Mouse (Mus musculus) brown adipose tissue, adult 24 weeks (tissue): ENCODE data around the gene Rnf212b. TPM values are rescaled to one million over a fixed set of nuclear protein-coding genes. Genes with fewer than 3 reads are reported as not detected.

ENCODE experiments used
- H3K27ac ChIP-seq: fragments of 200-500 bp; replicated peaks from 2 replicates; pipeline ENCODE4 v1.5.1; 2012; ENCODE audit warnings: low read depth, mild to moderate bottlenecking, low read length
- H3K4me1 ChIP-seq: fragments of 200-500 bp; 2 replicates; pipeline ENCODE4 v1.6.1; 2012; ENCODE audit warnings: low read length, mixed read lengths; ENCODE audit not compliant: control insufficient read depth, insufficient read depth, insufficient read length
- H3K4me3 ChIP-seq: fragments of 200-500 bp; 2 replicates; pipeline ENCODE4 v1.5.1; 2012; ENCODE audit warnings: low read depth, mild to moderate bottlenecking, low read length, moderate library complexity; ENCODE audit not compliant: insufficient read depth
- polyA plus RNA-seq: library from polyadenylated mRNA; stranded (reverse); fragments of >200 nt; gene quantifications from 2 replicates; pipeline ENCODE4 v1.2.4, GENCODE M21; 2012; ENCODE audit not compliant: missing spikeins, insufficient read depth, insufficient read length

Rnf212b gene
- polyA plus RNA-seq, 1 experiment: 2.0 TPM

DNA sequence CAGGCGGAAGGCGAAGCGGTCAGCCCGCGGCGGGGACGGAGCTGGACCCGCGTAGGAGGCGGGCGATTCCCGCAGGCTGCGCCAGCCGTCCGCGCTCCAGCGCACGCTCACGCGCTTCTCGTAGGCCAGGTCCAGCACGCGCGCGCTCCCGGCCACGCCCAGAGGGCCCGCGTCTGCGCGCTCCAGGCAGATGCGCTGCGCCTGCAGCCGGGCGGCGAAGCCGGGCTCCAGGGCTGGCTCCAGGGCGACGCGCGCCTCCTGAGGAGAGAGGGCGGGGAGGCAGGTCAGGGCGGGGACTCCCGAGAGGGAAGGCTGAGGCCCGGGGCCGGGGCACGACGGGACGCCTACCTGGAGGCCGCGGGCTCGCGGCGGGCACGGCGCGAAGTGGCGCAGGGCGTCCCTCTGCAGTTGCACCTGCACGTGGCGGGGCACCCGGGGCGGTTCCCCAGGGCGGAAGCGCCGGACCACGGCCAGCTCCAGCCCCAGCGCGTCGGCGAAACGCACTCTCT is 62.7 kb downstream of the Rnf212b start:
- Histone ChIP-seq H3K4me1 (0 out of 2 replicates have a peak, but pooled peaks cover 2% of the 10 kb centered on the region), H3K4me3 (peak overlapping the region; percentile 61), H3K27ac (0 out of 2 replicates have a peak overlapping the region, but pooled peaks have one; percentile 23)

DNA sequence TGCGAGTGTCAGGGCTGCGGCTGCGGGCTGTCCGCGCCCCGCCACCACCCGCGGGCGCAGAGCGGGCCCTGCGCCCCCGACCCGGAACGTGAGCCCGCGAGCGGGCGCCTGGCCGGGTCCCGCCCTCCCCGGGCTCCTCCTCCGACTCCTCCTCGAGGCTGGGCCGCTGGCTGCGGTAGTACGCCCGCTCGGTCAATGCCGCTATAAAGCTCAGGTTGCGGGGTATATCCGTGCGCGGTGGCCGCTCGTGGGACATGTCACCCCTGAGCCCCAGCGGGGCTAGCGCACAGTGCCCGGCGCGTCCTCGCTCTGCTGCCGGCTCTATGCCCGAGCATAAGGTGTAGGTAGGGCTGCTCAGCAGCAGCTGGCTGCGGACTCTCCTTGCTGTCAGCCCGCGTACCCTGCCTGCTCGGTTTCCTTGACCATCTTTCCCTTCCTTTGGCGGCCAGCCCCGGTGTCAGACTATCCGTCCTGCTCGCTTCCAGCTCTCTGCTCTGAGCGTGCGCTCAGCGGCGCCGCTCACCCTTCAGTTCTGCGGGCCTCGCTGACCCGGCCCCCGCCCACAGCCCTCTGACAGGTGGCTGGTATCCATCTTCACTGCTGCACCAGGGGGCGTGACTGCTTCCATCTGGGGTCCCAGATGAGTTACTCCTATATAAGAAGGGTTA is 63.2 kb downstream of the Rnf212b start, which contains the start of gene Ppp1r3e:
TSS of gene Ppp1r3e (minus strand) at position 503 of the 668 bp plus-strand sequence.
- H3K4me3 ChIP-seq: peak within 1 kb of the TSS; percentile 61
- 0 out of 2 replicates have a peak, but pooled peaks cover 2% of the 10 kb centered on the region for H3K4me1 ChIP-seq
- 0 out of 2 replicates have a peak within 1 kb of the TSS, but pooled peaks have one; percentile 23 for H3K27ac ChIP-seq

DNA sequence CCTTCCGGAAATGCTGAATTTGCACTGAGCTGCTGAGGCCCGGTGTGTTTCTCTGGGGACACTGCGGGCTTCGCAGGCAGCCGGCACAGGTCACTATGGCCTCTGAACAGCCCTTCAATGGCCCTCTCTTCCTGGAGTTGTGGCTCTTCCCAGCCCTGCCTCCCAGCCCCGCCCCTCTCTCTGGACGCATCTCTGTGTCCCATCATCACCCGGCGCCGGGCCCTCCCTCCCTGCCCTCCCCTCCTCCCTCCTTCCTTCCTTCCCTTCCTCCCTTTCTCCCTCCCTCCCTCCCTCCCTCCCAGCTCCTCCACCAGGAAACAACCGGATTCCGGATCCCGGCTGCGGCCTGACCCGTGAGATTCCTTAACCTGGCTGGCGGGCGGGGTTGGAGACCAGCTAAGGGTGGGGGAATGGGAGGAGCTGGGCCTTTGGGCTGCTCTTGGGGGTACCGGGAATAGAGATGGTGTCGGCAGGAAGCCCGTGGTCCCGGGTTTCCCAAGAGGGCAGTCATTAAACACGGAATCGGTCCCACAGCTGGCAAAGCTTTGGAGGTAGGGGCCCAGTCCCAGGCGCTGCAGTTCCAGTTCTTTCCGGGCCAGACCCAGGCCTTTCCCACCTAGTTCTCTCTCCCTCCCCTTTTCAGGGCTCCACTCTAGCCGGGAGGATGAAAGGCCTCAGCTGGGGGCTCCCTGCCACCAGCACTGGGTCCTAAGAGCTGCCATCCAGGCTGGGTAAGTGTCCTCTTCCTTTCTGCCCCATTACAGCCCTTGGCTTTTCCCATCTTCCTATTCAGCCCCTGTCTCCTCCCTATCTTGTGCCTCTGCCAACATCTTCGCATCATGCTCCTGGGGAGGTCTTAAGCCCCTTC is 69.4 kb downstream of the Rnf212b start, which contains the start of the genes Bcl2l2 and Gm20521:
TSS of gene Bcl2l2 (plus strand) at position 224 of the 868 bp plus-strand sequence.
TSS of gene Gm20521 (plus strand) at position 288 of the 868 bp plus-strand sequence.
- peak within 1 kb of the TSS; percentile 92 for H3K27ac ChIP-seq
- H3K4me1 ChIP-seq: 0 out of 2 replicates have a peak, but pooled peaks cover 2% of the 10 kb centered on the region
- peak within 1 kb of the TSS; percentile 75 for H3K4me3 ChIP-seq

DNA sequence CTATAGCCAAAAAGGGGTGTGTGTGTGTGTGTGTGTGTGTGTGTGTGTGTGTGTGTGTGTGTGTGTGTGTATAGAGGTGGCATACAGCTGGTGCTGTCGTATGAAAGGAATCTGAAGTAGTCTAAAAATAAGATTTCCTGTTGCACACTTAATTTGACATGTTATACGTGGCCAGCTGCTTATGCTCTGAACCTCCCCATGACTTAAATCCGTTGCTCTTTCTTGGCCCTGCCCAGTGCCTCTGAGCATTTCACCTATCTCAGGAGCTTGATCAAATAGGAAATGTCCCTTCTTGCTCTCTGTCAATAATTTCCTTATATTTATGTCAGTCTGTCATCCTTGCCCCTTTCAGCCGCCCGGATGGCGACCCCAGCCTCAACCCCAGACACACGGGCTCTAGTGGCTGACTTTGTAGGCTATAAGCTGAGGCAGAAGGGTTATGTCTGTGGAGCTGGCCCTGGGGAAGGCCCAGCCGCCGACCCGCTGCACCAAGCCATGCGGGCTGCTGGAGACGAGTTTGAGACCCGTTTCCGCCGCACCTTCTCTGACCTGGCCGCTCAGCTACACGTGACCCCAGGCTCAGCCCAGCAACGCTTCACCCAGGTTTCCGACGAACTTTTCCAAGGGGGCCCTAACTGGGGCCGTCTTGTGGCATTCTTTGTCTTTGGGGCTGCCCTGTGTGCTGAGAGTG is 70.2 kb downstream of the Rnf212b start:
- H3K27ac ChIP-seq: peak overlapping the region; percentile 88

DNA sequence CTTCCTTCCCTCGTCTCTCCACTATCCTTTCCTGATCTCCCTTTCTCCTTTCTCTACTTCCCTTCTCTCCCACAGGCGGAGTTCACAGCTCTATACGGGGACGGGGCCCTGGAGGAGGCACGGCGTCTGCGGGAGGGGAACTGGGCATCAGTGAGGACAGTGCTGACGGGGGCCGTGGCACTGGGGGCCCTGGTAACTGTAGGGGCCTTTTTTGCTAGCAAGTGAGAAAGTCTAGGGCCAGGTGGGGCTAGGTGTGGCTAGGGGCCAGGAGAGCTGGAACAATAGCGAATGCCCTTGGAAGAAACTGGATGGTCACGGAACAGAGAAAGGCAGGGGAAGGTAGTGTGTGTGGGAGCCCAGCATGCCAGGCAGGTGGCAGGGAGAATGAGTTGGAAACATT is 71.4 kb downstream of the Rnf212b start:
- no peak overlapping the region for H3K27ac ChIP-seq
- no peak overlapping the region for H3K4me3 ChIP-seq
- 0 out of 2 replicates have a peak, but pooled peaks cover 2% of the 10 kb centered on the region for H3K4me1 ChIP-seq

More for the DNA sequence above, 70.2 kb downstream of the Rnf212b start:
- 0 out of 2 replicates have a peak, but pooled peaks cover 2% of the 10 kb centered on the region for H3K4me1 ChIP-seq
- H3K4me3 ChIP-seq: peak overlapping the region; percentile 75

DNA sequence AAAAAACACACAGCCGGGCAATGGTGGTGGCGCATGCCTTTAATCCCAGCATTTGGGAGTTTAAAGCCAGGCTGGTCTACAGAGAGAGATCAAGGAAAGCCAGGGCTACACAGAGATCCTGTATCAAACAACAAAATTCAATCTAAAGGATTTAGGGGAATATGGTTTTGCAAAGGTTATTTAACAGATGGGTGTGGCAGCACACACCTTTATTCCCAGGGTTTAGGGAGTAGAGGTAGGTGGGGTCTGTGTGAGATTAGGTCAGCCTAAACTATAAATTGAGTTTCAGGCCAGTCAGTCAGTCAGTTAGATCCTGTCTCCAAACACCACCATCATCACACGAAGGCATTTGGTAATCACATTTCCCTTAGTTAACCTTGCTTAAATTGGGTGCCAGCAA is 78.3 kb downstream of the Rnf212b start, which contains the start of gene Pabpn1:
TSS of gene Pabpn1 (plus strand) at position 301 of the 400 bp plus-strand sequence.
- H3K4me3 ChIP-seq: peak within 1 kb of the TSS; percentile 64
- no peaks in the 10 kb centered on the region; the same call in 1 of the 2 replicates for H3K4me1 ChIP-seq
- peak within 1 kb of the TSS; percentile 78 for H3K27ac ChIP-seq

DNA sequence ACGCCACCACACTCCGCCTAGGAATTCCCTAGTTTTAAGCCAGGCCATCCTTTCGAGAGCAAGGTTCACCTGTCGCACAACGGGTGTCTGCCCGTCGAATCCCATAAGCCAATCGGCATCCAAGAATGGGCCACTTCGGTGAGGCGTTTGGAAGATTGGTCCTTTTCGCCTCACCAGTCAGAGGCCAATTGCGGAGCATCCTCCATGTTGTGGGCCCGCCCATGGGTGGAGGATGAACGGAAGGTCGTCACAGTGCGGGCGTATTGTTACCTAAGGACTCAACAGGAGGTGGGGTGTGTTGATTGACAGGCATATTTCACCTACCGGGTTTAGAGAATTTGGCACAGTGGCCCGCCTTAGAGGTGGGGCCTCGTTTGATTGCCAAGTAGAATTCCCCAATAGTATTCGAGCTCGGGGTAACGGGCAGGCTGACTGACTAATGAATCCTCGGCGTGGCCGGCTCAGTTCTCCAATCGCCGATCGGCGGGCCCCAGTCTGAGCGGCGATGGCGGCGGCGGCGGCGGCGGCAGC is 79.8 kb downstream of the Rnf212b start:
- H3K27ac ChIP-seq: peak overlapping the region; percentile 78
- H3K4me1 ChIP-seq: no peaks in the 10 kb centered on the region; the same call in 1 of the 2 replicates

DNA sequence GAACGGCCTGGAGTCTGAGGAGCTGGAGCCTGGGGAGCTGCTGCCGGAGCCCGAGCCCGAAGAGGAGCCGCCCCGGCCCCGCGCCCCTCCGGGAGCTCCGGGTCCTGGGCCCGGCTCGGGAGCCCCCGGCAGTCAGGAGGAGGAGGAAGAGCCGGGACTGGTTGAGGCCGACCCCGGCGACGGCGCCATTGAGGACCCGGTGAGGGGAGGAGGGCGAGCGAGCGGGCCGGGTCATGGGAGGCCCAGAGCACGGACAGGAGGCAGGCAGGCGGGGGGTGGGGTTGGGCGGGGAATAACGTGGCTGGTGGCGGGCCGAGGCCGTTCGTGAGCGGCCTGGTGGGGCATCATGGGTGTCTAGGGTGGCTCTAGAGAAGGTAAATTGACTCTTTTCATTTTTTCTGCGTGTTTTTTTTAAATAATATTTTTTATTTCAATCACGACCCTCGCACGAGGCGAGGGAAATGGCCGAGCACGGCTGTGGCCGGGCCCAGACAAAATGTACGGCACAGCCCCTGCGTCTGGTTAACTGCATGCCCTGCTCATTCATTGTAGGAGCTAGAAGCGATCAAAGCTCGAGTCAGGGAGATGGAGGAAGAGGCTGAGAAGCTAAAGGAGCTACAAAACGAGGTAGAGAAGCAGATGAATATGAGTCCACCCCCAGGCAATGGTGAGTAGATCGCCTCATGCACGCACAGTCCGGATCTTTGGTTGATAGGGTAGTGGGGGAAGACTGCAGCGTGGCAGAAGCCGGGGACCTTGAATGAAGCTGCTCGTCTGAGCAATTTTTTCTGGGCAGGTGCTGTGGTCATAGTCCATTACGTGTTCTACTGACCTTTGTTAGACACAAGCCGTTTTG is 80.6 kb downstream of the Rnf212b start:
- peak overlapping the region; percentile 89 for H3K4me3 ChIP-seq
- H3K27ac ChIP-seq: peak overlapping the region; percentile 46; the same call in 1 of the 2 replicates
- no peaks in the 10 kb centered on the region; the same call in 1 of the 2 replicates for H3K4me1 ChIP-seq

More for the DNA sequence above, 79.8 kb downstream of the Rnf212b start:
- peak overlapping the region; percentile 64 for H3K4me3 ChIP-seq

DNA sequence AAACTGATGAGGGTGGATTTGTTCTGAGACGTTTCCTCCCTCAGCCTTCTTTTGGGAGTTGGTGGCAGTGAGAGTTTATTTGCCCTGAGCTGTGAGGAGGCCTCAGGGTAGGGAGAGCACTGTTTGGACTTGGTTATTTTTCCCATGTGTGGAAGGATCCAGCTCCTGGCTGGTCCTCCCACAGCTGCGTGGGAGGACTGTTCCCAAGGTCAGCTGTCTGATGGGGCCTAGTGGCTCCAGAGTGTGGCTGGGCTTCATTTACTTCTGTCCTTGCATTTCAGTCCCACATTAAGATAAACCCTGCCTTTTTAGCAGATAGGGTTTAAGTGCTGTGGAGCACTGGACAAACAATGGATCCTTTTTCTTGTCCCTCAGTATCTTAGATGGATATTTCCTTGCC is 83.5 kb downstream of the Rnf212b start:
- no peak overlapping the region for H3K4me3 ChIP-seq
- H3K27ac ChIP-seq: no peak overlapping the region
- no peaks in the 10 kb centered on the region; the same call in 1 of the 2 replicates for H3K4me1 ChIP-seq

DNA sequence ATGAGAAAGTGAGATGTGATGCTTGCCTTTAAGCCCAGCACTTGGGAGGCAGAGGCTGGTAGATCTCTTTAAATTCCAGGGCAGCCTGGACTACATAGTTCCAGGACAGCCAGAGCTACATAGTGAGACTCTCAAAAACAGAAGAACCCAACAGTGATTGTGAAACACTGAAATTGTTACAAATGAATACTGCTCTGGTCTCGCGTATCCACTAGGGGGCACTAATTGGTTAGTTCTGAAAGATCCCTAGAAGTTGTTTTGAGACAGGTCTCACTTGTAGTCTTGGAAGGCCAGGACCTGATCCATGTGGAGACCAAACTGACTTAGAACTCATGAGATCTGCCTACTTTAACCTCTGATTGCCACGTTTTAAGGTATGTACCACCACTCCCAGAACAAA is 86.4 kb downstream of the Rnf212b start:
- no peak overlapping the region for H3K27ac ChIP-seq
- no peak overlapping the region for H3K4me3 ChIP-seq
- H3K4me1 ChIP-seq: no peaks in the 10 kb centered on the region

DNA sequence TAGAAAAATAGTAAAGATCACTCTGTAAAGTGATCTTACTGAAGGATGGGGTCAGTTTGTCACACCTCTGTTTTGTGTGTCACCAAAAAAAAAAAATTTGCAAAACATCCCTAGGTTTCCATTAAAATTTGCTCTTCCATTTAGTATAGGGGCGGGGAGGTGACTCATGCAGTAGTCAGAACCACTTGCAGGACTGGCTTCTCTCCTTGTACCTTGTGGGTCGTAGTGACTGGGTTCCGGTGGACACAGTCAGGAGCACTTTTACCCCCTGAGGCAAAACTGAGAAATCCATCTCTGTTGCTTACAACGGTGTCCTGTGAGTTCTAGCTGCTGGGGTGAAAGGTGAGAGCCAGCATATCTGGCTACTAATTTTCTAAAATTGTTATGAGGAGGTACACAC is 89.7 kb downstream of the Rnf212b start:
- Histone ChIP-seq H3K27ac (no peak overlapping the region), H3K4me3 (no peak overlapping the region), H3K4me1 (no peaks in the 10 kb centered on the region)
